In the genomic region with DNA sequence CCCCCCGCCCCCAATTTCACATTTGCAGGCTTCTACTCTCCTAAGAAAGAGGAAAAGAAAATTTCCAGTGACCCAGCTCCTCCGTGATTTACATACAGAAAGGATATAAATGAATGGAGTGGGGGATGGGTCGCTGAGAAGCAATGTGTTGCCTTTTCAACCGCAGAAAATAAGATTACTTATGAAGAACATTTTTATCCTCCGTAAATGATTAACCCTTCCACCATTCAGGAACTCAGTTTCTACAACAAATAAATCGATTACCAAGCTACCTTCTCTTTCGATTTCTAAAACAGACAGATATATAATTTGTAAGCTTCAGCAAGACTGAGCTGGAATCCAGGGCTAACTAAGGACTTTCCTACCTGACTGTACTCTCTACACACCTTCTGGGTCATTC, we compare ENCODE assay signal across 8 mouse cellular contexts. TPM values are rescaled to one million over a fixed set of nuclear protein-coding genes. Genes with fewer than 3 reads are reported as not detected.
DNase-seq lines count a peak whose midpoint lies in the region; ATAC-seq lines count a peak whose summit lies in the region.

No protein-coding gene starts in this region.

- 14% methylated on average over 7 of the region's 7 CpGs for WGBS in neural tube, embryonic 11.5 days
- WGBS in forebrain, embryonic 14.5 days = 5% methylated on average over 7 of the region's 7 CpGs
- WGBS in limb, embryonic 15.5 days = 18% methylated on average over 7 of the region's 7 CpGs
- WGBS in stomach, embryonic 14.5 days = 10% methylated on average over 7 of the region's 7 CpGs

- peak overlapping the region; percentile 55 for H3K4me2 ChIP-seq in neural tube, embryonic 11.5 days (ENCODE audit: low read depth)
- H3K4me2 ChIP-seq in forebrain, embryonic 14.5 days (ENCODE audit: low read length) = peak overlapping the region; percentile 73
- peak overlapping the region; percentile 41; the same call in 1 of the 2 replicates for H3K4me2 ChIP-seq in limb, embryonic 15.5 days
- H3K4me2 ChIP-seq in stomach, embryonic 14.5 days (replicated peaks; ENCODE audit: low read depth, low read length) = peak overlapping the region; percentile 64

- H3K36me3 ChIP-seq in neural tube, embryonic 11.5 days (ENCODE audit: control insufficient read depth, insufficient read depth, low read length) = no peaks in the 10 kb centered on the region
- no peaks in the 10 kb centered on the region for H3K36me3 ChIP-seq in forebrain, embryonic 14.5 days (ENCODE audit: control insufficient read depth, insufficient read depth, low read length)
- no peaks in the 10 kb centered on the region for H3K36me3 ChIP-seq in limb, embryonic 15.5 days
- no peaks in the 10 kb centered on the region for H3K36me3 ChIP-seq in stomach, embryonic 14.5 days (ENCODE audit: control insufficient read depth, insufficient read depth, low read length)

- DNase-seq in neural tube, embryonic 11.5 days (ENCODE audit: low spot score) = no peak
- DNase-seq in neural tube, embryonic 10.5 days (ENCODE audit: extremely low spot score, low spot score) = no peak
- DNase-seq in forebrain, embryonic 14.5 days (ENCODE audit: low spot score) = peak; percentile 73
- DNase-seq in spleen, adult 12 weeks (ENCODE audit: low spot score) = no peak
- DNase-seq in ovary, postnatal 10 days (ENCODE audit: low spot score) = no peak
- no peak for DNase-seq in thymus, postnatal 36 days

- ATAC-seq in neural tube, embryonic 11.5 days (ENCODE audit: insufficient read depth, low FRiP score, low TSS enrichment) = no peak
- no peak for ATAC-seq in forebrain, embryonic 14.5 days
- no peak for ATAC-seq in limb, embryonic 15.5 days (ENCODE audit: insufficient number of reproducible peaks, low FRiP score, low TSS enrichment, low read depth)
- no peak for ATAC-seq in stomach, embryonic 14.5 days (ENCODE audit: insufficient number of reproducible peaks, insufficient read depth, low FRiP score, low read depth)

- no peaks in the 10 kb centered on the region for H3K9me3 ChIP-seq in neural tube, embryonic 11.5 days (ENCODE audit: control insufficient read depth, low read length)
- no peaks in the 10 kb centered on the region for H3K9me3 ChIP-seq in forebrain, embryonic 14.5 days (replicated peaks; ENCODE audit: control insufficient read depth, low read length)
- H3K9me3 ChIP-seq in limb, embryonic 15.5 days = no peaks in the 10 kb centered on the region
- H3K9me3 ChIP-seq in stomach, embryonic 14.5 days (ENCODE audit: control insufficient read depth, low read depth, low read length) = no peaks in the 10 kb centered on the region

- peak overlapping the region; percentile 33 for H3K4me3 ChIP-seq in neural tube, embryonic 11.5 days (ENCODE audit: low read depth, low read length)
- H3K4me3 ChIP-seq in forebrain, embryonic 14.5 days (ENCODE audit: low read depth, low read length) = peak overlapping the region; percentile 46
- no peak overlapping the region for H3K4me3 ChIP-seq in limb, embryonic 15.5 days
- H3K4me3 ChIP-seq in stomach, embryonic 14.5 days (ENCODE audit: low read depth, low read length) = peak overlapping the region; percentile 33

- H3K27ac ChIP-seq in neural tube, embryonic 11.5 days (ENCODE audit: low read depth, low read length) = no peak overlapping the region
- H3K27ac ChIP-seq in forebrain, embryonic 14.5 days (ENCODE audit: low read depth, low read length) = no peak overlapping the region
- H3K27ac ChIP-seq in limb, embryonic 15.5 days = no peak overlapping the region
- no peak overlapping the region for H3K27ac ChIP-seq in stomach, embryonic 14.5 days (ENCODE audit: low read length)

- H3K27me3 ChIP-seq in neural tube, embryonic 11.5 days (ENCODE audit: control insufficient read depth, insufficient read depth, low read length) = peaks cover 20% of the 10 kb centered on the region
- no peaks in the 10 kb centered on the region; the same call in 1 of the 2 replicates for H3K27me3 ChIP-seq in forebrain, embryonic 14.5 days (replicated peaks; ENCODE audit: control insufficient read depth, insufficient read depth, low read length)
- peaks cover 35% of the 10 kb centered on the region for H3K27me3 ChIP-seq in limb, embryonic 15.5 days
- H3K27me3 ChIP-seq in stomach, embryonic 14.5 days (ENCODE audit: control insufficient read depth, insufficient read depth, low read length) = peaks cover 10% of the 10 kb centered on the region

- H3K9ac ChIP-seq in neural tube, embryonic 11.5 days (ENCODE audit: low read length) = no peak overlapping the region
- H3K9ac ChIP-seq in forebrain, embryonic 14.5 days (ENCODE audit: low read length) = peak overlapping the region; percentile 64
- no peak overlapping the region for H3K9ac ChIP-seq in limb, embryonic 15.5 days
- no peak overlapping the region for H3K9ac ChIP-seq in stomach, embryonic 14.5 days (replicated peaks; ENCODE audit: low read depth, low read length)

- no peaks in the 10 kb centered on the region for H3K4me1 ChIP-seq in neural tube, embryonic 11.5 days (ENCODE audit: control insufficient read depth, insufficient read depth, low read length)
- 0 out of 2 replicates have a peak, but pooled peaks cover 3% of the 10 kb centered on the region for H3K4me1 ChIP-seq in forebrain, embryonic 14.5 days (ENCODE audit: control insufficient read depth, insufficient read depth, low read length)
- H3K4me1 ChIP-seq in limb, embryonic 15.5 days = peaks cover 13% of the 10 kb centered on the region; the same call in 1 of the 2 replicates
- H3K4me1 ChIP-seq in stomach, embryonic 14.5 days (ENCODE audit: control insufficient read depth, insufficient read depth, low read length) = no peaks in the 10 kb centered on the region; the same call in 1 of the 2 replicates

RNA-seq across cellular contexts. Expression of a gene that starts 0.3 kb away (rescaled TPM):
- 1.4 and 1.6 TPM in 2 replicates for polyA plus RNA-seq in neural tube, embryonic 11.5 days (2014; fragmentation: Nextera tagmentation; extraction: Ambion mirVana)
- 8.1 and 13.1 TPM in 2 replicates for polyA plus RNA-seq in forebrain, embryonic 14.5 days (2014; fragmentation: Nextera tagmentation; extraction: Ambion mirVana)
- 1.9 TPM in 2 replicates for polyA plus RNA-seq in limb, embryonic 15.5 days (2015; fragmentation: Nextera tagmentation; extraction: Ambion mirVana)
- 5.3 and 5.8 TPM in 2 replicates for polyA plus RNA-seq in stomach, embryonic 14.5 days (2014; fragmentation: Nextera tagmentation; extraction: Ambion mirVana)
